Mouse (Mus musculus): ENCODE results near the gene Fchsd2. TPM values are rescaled to one million over a fixed set of nuclear protein-coding genes. Genes with fewer than 3 reads are reported as not detected.

Gene Fchsd2
- total RNA-seq, 2 experiments from 2014 or later, result 22.8 to 25.3 TPM

GRCm38 (mm10) chr7:101301881-101302456, 209.3 kb downstream of the Fchsd2 start, which contains the start of gene Atg16l2:
Gene Atg16l2, minus strand, starts transcription at chr7:101302251.
- DNase-seq, result peak; percentile 92 to 96
- intact Hi-C loops (cut with DNase I), result no loop called here

GRCm38 (mm10) chr7:101302691-101303090, 210.0 kb downstream of the Fchsd2 start:
- intact Hi-C loops (cut with DNase I), result no loop called here
- DNase-seq, result no peak

- intact Hi-C loops (cut with DNase I), result no loop called here
- DNase-seq, result no peak
Measured at GRCm38 (mm10) chr7:101306841-101307240, 214.2 kb downstream of the Fchsd2 start.

- intact Hi-C loops (cut with DNase I), result loop anchor here (2.0 kb wide), 1 partner anchor 103 kb away; no protein-coding TSS in a partner anchor
- DNase-seq, result no peak
Measured at GRCm38 (mm10) chr7:101309985-101310326, 217.3 kb downstream of the Fchsd2 start.

GRCm38 (mm10) chr7:101310327-101311028, 217.8 kb downstream of the Fchsd2 start:
- DNase-seq, result peak; percentile 96 to 98
- intact Hi-C loops (cut with DNase I), result loop anchor here (1.0 to 2.0 kb wide), 2 partner anchors 64 to 102 kb away; no protein-coding TSS in a partner anchor

- DNase-seq, result no peak
- intact Hi-C loops (cut with DNase I), result loop anchor here (1.0 to 2.0 kb wide), 2 partner anchors 63 to 102 kb away; no protein-coding TSS in a partner anchor
Measured at GRCm38 (mm10) chr7:101311061-101311460, 218.4 kb downstream of the Fchsd2 start.

GRCm38 (mm10) chr7:101313033-101313432, 220.4 kb downstream of the Fchsd2 start:
- DNase-seq, result no peak
- intact Hi-C loops (cut with DNase I), result no loop called here

- no peak for DNase-seq
- intact Hi-C loops (cut with DNase I), result no loop called here
Measured at GRCm38 (mm10) chr7:101314396-101314795, 221.7 kb downstream of the Fchsd2 start.

- intact Hi-C loops (cut with DNase I), result no loop called here
- no peak for DNase-seq
Measured at GRCm38 (mm10) chr7:101315699-101316098, 223.0 kb downstream of the Fchsd2 start.

- DNase-seq, result no peak
- intact Hi-C loops (cut with DNase I), result no loop called here
Measured at GRCm38 (mm10) chr7:101316591-101317001, 223.9 kb downstream of the Fchsd2 start.

GRCm38 (mm10) chr7:101317014-101317413, 224.4 kb downstream of the Fchsd2 start, which contains the start of gene Stard10:
Gene Stard10, plus strand, starts transcription at chr7:101317086.
- no peak for DNase-seq
- intact Hi-C loops (cut with DNase I), result no loop called here

GRCm38 (mm10) chr7:101318848-101319247, 226.2 kb downstream of the Fchsd2 start:
- intact Hi-C loops (cut with DNase I), result no loop called here
- DNase-seq, result no peak

- intact Hi-C loops (cut with DNase I), result no loop called here
- no peak for DNase-seq
Measured at GRCm38 (mm10) chr7:101319796-101320195, 227.1 kb downstream of the Fchsd2 start.

- intact Hi-C loops (cut with DNase I), result no loop called here
- DNase-seq, result peak; percentile 29 to 33
Measured at GRCm38 (mm10) chr7:101320399-101321217, 227.9 kb downstream of the Fchsd2 start.

- DNase-seq, result no peak
- intact Hi-C loops (cut with DNase I), result no loop called here
Measured at GRCm38 (mm10) chr7:101321218-101321827, 228.7 kb downstream of the Fchsd2 start.

GRCm38 (mm10) chr7:101323141-101323594, 230.5 kb downstream of the Fchsd2 start:
- DNase-seq, result no peak
- intact Hi-C loops (cut with DNase I), result no loop called here

GRCm38 (mm10) chr7:101324142-101324962, 231.7 kb downstream of the Fchsd2 start:
- no peak for DNase-seq
- intact Hi-C loops (cut with DNase I), result no loop called here

- intact Hi-C loops (cut with DNase I), result no loop called here
Measured at GRCm38 (mm10) chr7:101326006-101326405, 233.3 kb downstream of the Fchsd2 start.

GRCm38 (mm10) chr7:101327263-101327662, 234.6 kb downstream of the Fchsd2 start:
- intact Hi-C loops (cut with DNase I), result no loop called here
- DNase-seq, result no peak

More at GRCm38 (mm10) chr7:101326006-101326405, 233.3 kb downstream of the Fchsd2 start:
- DNase-seq, result no peak

GRCm38 (mm10) chr7:101327786-101328185, 235.1 kb downstream of the Fchsd2 start:
- intact Hi-C loops (cut with DNase I), result no loop called here
- DNase-seq, result no peak

Data from heart, postnatal 36 days (tissue).